Mouse (Mus musculus) C2C12 (cell line): ENCODE results near the gene Map3k5.

Experiments used
- CTCF ChIP-seq: IDR thresholded peaks from one replicate; pipeline ENCODE4 v1.5.1; 2011; ENCODE audit not compliant: control insufficient read depth, insufficient read depth, insufficient read length
- MAX ChIP-seq: IDR thresholded peaks from one replicate; pipeline ENCODE4 v1.6.1; 2011; ENCODE audit warnings: mild to moderate bottlenecking, control low read depth
- USF1 ChIP-seq: IDR thresholded peaks from one replicate; pipeline ENCODE4 v1.6.1; 2011; ENCODE audit warnings: low read depth, mild to moderate bottlenecking, control low read depth, moderate library complexity

DNA sequence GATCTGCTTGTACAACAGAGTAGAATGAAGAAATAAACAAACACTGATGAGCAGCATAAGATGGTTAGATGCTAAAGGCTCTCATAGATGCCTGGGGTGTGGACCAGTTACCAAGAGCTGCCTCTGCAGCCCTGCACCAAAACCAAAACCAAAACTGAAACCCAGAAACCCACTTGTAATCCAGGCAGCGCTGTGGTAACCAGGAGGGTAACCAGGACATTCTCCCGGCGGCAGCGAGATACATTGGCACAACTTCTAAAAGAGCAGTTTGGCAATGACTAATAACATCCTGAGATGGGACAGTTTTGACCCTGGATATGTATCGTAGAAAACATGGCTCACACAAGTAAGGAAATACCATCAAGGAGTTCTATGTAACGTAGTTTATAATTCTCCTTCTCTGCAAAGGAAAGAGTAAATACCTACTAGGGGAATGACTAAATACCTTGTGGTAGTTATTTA lies 71.2 kb downstream of the Map3k5 start:
- TF ChIP-seq CTCF (no peak), MAX (no peak), USF1 (no peak)
